Mouse (Mus musculus) hindbrain, embryonic 14.5 days (tissue): Measurements from ENCODE around the gene Gbp8. TPM values are rescaled to one million over a fixed set of nuclear protein-coding genes. Genes with fewer than 3 reads are reported as not detected.
"Not testable (repeated sequence)": the region's sequence is repeated elsewhere in the genome, so short reads cannot be mapped to it uniquely, and the experiment has no call there.

Source experiments
- ATAC-seq: fragments of 200-750 bp; cut with Nextera tagmentation; 2 replicates; pipeline ENCODE4 v1.8.0; 2017; ENCODE audit warnings: moderate number of reproducible peaks, mild to moderate bottlenecking, moderate TSS enrichment, moderate library complexity; ENCODE audit not compliant: low FRiP score
- DNase-seq: peaks from one replicate; pipeline ENCODE4 v3.0.0-alpha.2; 2015; ENCODE audit warnings: low spot score
- H3K27ac ChIP-seq: fragments of 300-500 bp; sonication (generic); 2 replicates; pipeline ENCODE4 v1.5.1; 2014; ENCODE audit warnings: mild to moderate bottlenecking, moderate library complexity
- H3K27me3 ChIP-seq: fragments of 300-500 bp; sonication (generic); 2 replicates; pipeline ENCODE4 v1.6.1; 2014; ENCODE audit warnings: mild to moderate bottlenecking, low read length, mixed read lengths; ENCODE audit not compliant: control insufficient read depth, insufficient read depth
- H3K36me3 ChIP-seq: fragments of 300-500 bp; sonication (generic); replicated peaks from 2 replicates; pipeline ENCODE4 v1.6.1; 2014; ENCODE audit not compliant: control insufficient read depth, insufficient read depth
- H3K4me1 ChIP-seq: fragments of 300-500 bp; sonication (generic); replicated peaks from 2 replicates; pipeline ENCODE4 v1.6.1; 2014; ENCODE audit warnings: antibody characterized with exemption, low read length, mixed read lengths; ENCODE audit not compliant: control insufficient read depth, insufficient read depth
- H3K4me2 ChIP-seq: fragments of 300-500 bp; sonication (generic); replicated peaks from 2 replicates; pipeline ENCODE4 v1.6.1; 2014; ENCODE audit warnings: mild to moderate bottlenecking, moderate library complexity
- H3K4me3 ChIP-seq: fragments of 300-500 bp; sonication (generic); replicated peaks from 2 replicates; pipeline ENCODE4 v1.5.1; 2014; ENCODE audit warnings: mild to moderate bottlenecking, low read length
- H3K9ac ChIP-seq: fragments of 300-500 bp; sonication (generic); 2 replicates; pipeline ENCODE4 v1.6.1; 2014
- H3K9me3 ChIP-seq: fragments of 300-500 bp; sonication (generic); 2 replicates; pipeline ENCODE4 v1.6.1; 2016; ENCODE audit warnings: low read length; ENCODE audit not compliant: control insufficient read depth
- WGBS: fragments of 180-500 bp; shearing (Covaris S2); extraction: QIAGEN DNeasy Blood & Tissue Kit; methylation state at CpG from one replicate; pipeline ENCODE4 v1.1.7; 2014; 5-methylcytosine and 5-hydroxymethylcytosine counted together
- polyA plus RNA-seq: library from polyadenylated mRNA; unstranded; fragments of >200 nt; fragmentation: Nextera tagmentation; extraction: Ambion mirVana; gene quantifications from 2 replicates; pipeline ENCODE4 v1.2.1, GENCODE M21; 2014

Gbp8 gene
- polyA plus RNA-seq, 1 experiment from 2014 or later: 1.2 TPM

DNA sequence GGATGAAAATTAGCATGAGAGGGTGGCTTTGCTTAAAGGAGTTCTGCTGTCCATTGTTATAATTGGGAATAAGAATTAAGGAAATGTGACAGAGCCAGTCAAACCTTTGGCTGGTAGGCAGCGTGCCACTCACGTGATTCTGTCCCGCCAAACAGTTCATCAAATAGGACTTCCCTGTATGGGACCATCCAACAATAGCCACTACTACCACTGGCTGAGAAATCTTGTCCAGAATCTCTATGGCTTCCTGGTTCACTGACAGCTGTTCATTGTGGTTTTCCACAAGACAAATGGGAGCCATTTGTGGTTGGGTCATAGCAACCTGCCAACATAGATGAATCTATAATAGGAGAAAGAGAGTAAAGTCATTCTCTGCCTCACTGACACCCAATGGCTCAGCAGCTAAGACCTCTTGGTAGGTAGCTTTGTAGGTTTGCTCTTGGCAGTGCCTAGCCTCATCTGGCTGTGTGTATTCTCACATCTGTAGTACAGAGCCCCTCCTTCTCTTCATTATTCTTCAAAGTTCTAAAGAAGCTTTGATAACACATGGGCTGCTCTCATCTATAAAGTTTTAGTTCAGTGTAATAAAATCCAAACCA is 2.5 kb downstream of the Gbp8 start:
- not testable (repeated sequence) for H3K36me3 ChIP-seq, H3K4me2 ChIP-seq, H3K4me1 ChIP-seq, ATAC-seq, DNase-seq, H3K27ac ChIP-seq, H3K9ac ChIP-seq, H3K27me3 ChIP-seq, H3K4me3 ChIP-seq, H3K9me3 ChIP-seq
- WGBS: 67% methylated on average over 3 of the region's 3 CpGs

DNA sequence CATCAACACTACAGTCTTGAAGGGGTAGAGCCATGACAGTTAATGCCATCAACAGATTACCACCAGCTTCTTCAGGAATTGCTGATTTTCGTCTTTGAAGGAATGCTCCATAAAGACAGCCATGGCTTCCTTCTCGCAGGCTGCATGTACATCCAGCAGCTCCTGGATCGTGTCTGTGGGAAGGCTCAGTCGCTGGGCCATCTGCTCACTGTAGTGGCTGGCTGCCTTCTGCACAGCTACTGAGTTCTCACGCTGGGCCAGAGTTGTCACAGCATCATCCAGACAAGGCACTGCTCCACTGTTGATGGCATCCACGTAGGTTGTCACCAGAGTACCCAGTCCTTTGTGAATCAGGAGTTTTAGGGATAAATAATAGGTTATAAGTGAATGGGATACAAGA is 17.6 kb downstream of the Gbp8 start:
- not testable (repeated sequence) for H3K4me2 ChIP-seq, H3K9ac ChIP-seq, H3K4me1 ChIP-seq, DNase-seq, H3K36me3 ChIP-seq, H3K4me3 ChIP-seq, H3K27ac ChIP-seq, H3K27me3 ChIP-seq, H3K9me3 ChIP-seq, ATAC-seq
- WGBS: 80% methylated on average over 6 of the region's 6 CpGs

DNA sequence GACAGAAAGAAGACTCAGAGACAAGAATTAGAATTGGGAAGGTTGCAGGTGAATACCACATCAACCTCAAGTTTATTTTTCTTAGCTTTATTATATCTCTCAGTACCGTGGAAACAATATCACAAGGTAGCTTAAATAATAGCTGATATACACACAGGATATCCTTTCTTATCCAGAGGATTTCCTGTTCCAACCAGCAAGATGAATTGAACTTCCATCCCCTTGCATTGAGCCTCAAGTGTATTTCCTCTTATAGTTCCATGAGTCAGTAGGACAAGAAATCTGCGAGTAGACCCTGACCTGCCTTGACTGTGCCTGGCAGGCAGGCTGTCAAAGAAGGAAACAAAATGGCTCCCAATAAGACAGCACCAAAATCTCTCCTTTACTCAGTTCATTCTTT is 23.6 kb downstream of the Gbp8 start:
- H3K4me1 ChIP-seq: no peaks in the 10 kb centered on the region
- ATAC-seq: no peak
- H3K9ac ChIP-seq: no peak overlapping the region
- DNase-seq: no peak
- H3K27me3 ChIP-seq: no peaks in the 10 kb centered on the region
- WGBS: 93% methylated on average over 2 of the region's 2 CpGs
- H3K9me3 ChIP-seq: no peaks in the 10 kb centered on the region
- H3K4me3 ChIP-seq: no peak overlapping the region
- H3K27ac ChIP-seq: no peak overlapping the region
- no peak overlapping the region for H3K4me2 ChIP-seq
- H3K36me3 ChIP-seq: no peaks in the 10 kb centered on the region

DNA sequence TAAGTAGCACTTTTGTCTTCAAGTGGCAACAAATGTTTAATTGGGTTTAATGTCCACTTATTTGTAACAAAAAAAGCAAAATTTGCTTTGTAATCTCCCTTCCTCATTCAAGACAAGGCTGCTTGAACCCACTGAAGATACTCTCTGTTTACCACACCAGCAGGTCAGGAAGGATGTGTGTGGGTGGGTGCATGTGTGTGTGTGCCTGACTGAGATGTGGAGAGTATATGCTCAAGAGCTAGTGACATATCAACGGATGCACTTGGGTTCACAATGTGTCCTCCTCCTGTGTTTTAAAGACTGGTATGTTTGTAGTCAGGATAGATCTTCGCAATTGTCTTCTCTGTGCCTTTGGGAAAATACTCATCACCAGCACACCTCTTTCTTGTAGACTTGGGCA is 24.6 kb downstream of the Gbp8 start:
- H3K36me3 ChIP-seq: no peaks in the 10 kb centered on the region
- no peaks in the 10 kb centered on the region for H3K4me1 ChIP-seq
- H3K4me2 ChIP-seq: no peak overlapping the region
- ATAC-seq (no peak), DNase-seq (no peak)
- H3K27me3 ChIP-seq: no peaks in the 10 kb centered on the region
- no peak overlapping the region for H3K9ac ChIP-seq
- H3K9me3 ChIP-seq: no peaks in the 10 kb centered on the region
- WGBS: 95% methylated on average over 2 of the region's 2 CpGs
- no peak overlapping the region for H3K4me3 ChIP-seq
- no peak overlapping the region for H3K27ac ChIP-seq

DNA sequence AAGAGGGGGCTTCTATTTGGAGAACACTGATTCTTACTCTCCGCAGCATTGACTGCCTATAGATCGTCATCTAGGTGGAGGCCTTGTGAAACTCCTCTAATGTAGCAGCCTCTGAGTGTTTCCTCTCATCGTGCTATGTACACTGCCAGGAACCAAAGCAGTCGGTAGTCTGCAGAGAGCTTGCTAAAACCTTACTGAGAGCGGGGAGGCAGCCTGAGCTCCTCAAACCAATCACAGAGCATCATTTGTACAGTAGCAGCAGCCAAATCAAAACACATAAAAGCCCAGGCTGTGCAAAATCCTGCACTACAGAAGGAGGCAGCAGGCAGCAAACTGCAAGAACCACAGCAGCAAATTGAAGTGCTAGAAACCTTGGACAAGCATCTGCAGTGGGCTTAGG is 25.7 kb downstream of the Gbp8 start:
- WGBS: 95% methylated on average over 5 of the region's 5 CpGs
- no peak overlapping the region for H3K9ac ChIP-seq
- H3K27ac ChIP-seq: no peak overlapping the region
- DNase-seq (no peak), ATAC-seq (no peak)
- H3K36me3 ChIP-seq: no peaks in the 10 kb centered on the region
- H3K4me3 ChIP-seq: no peak overlapping the region
- H3K4me1 ChIP-seq: no peaks in the 10 kb centered on the region
- H3K4me2 ChIP-seq: no peak overlapping the region
- no peaks in the 10 kb centered on the region for H3K27me3 ChIP-seq
- no peaks in the 10 kb centered on the region for H3K9me3 ChIP-seq

DNA sequence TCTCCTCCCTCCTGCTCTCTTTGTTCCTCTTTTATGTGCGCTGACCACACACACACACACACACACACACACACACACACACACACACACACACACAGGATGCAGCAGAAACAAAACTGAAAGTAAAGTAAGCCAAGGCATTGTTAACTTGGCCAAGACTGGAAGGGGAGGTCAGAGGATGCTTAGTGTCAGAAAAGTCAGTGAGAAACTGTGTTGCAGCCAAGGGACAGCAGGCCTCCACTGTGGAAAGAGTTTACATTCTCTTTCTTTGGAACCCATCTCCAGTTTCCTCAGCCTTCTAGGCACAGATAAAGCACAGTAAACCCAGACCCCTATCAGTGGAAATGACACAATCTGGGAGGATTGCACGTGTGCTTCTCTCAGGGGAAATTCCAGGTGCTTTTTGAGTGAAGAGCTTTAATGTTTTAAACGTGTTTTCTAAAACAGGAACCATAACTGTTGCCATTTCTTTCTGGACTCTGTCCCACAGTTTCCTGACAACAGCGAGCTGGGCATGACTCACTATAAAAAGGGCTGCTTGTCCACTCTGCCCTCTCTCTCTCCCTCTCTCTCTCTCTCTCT is 29.0 kb downstream of the Gbp8 start:
- not testable (repeated sequence) for H3K27me3 ChIP-seq, H3K4me2 ChIP-seq, H3K9ac ChIP-seq, H3K36me3 ChIP-seq, H3K4me3 ChIP-seq, ATAC-seq, H3K27ac ChIP-seq, DNase-seq, H3K9me3 ChIP-seq, H3K4me1 ChIP-seq
- WGBS: 20% methylated on average over 4 of the region's 4 CpGs

DNA sequence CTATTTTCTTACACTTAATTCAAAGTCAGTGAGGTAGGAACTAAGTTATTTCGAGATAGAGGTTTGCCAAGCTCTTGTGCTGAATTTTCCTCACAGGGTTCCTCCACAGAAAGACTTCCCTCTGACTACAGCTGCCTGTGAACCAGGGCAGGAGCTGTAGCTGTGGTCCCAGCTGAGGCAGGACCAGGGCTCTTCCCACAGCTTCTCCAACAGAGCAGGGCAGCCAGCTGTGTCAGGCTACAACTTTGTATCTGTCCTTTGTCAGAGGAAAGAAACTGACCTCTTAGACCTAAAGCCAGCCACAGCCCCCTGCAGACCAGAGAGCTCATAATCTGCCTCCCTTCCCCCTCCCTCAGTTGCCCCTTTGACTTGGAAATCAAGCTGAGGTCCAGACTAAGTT is 29.6 kb downstream of the Gbp8 start:
- H3K36me3 ChIP-seq, H3K27ac ChIP-seq, DNase-seq, H3K4me2 ChIP-seq, ATAC-seq, H3K27me3 ChIP-seq, H3K9ac ChIP-seq, H3K9me3 ChIP-seq, H3K4me3 ChIP-seq, H3K4me1 ChIP-seq: not testable (repeated sequence)
- 33% methylated on average over 1 of the region's 1 CpGs for WGBS

DNA sequence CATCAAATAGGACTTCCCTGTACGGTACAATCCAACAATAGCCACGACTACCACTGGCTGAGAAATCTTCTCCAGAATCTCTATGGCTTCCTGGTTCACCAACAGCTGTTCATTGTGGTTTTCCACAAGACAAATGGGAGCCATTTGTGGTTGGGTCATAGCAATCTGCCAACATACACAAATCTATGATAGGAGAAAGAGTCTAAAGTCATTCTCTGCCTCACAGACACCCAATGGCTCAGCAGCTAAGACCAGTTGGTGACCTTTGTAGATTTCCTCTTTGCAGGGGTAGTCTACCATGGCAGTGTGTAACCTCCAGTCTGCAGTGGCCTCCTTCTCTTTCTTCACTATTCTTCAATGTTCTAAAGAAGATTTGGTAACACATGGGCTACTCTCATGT is 33.7 kb downstream of the Gbp8 start:
- H3K4me1 ChIP-seq, H3K9me3 ChIP-seq, ATAC-seq, H3K27ac ChIP-seq, H3K36me3 ChIP-seq, DNase-seq, H3K9ac ChIP-seq, H3K4me2 ChIP-seq, H3K27me3 ChIP-seq, H3K4me3 ChIP-seq: not testable (repeated sequence)
- 88% methylated on average over 2 of the region's 2 CpGs for WGBS

DNA sequence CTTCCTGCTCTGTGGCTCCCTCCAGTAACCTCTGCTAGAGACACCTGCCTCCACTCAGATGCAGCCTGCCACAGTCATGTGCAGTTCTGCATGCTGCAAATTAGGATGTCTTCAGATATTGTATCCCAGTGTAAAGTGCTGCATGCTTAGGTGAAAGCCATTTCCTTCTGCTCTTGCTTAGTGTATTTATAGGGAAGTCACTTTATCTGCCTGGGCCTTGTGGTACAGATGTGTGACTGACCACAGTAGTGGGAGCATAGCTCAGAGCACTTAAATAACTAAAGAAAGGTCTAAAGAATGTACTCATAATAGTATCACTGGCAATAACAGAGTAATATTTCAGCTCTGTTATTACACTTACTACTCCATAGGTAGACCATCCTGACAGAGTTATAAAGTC is 57.4 kb downstream of the Gbp8 start:
- Histone ChIP-seq H3K4me1 (no peaks in the 10 kb centered on the region), H3K9me3 (peaks cover 7% of the 10 kb centered on the region), H3K36me3 (no peaks in the 10 kb centered on the region), H3K9ac (no peak overlapping the region), H3K4me2 (no peak overlapping the region), H3K4me3 (no peak overlapping the region), H3K27me3 (no peaks in the 10 kb centered on the region), H3K27ac (no peak overlapping the region)
- DNase-seq (no peak), ATAC-seq (no peak)

DNA sequence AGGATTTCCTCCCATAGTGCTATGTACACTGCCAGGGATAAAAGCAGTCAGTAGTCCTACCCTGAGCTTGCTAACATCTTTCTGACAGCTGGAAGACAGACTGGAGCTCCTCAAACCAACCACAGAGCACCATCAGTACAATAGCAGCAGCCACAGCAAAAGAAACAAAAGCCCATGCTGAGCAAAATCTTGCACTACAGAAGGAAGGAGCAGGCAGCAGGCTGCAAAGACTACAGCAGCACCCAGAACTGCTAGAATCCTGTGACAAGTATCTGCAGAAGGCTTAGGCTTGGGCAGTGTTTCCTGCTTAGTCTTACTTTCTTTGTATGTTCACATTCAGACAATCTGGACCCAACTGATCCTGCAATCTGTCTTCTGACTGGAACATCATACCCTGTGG is 71.0 kb downstream of the Gbp8 start:
- ATAC-seq, H3K9ac ChIP-seq, H3K4me1 ChIP-seq, DNase-seq, H3K36me3 ChIP-seq, H3K4me3 ChIP-seq, H3K27me3 ChIP-seq, H3K9me3 ChIP-seq, H3K27ac ChIP-seq, H3K4me2 ChIP-seq: not testable (repeated sequence)
